Mouse (Mus musculus) adrenal gland, adult 10 weeks (tissue): ENCODE measurements around the gene Frmpd4. TPM values are rescaled to one million over a fixed set of nuclear protein-coding genes. Genes with fewer than 3 reads are reported as not detected.

Experiments used
- polyA plus RNA-seq: library from polyadenylated mRNA; stranded (reverse); fragments of 350-450 nt; fragmentation: Illumina TruSeq; extraction: RNeasy Lipid Tissue Mini Kit (QIAGEN cat#74804); gene quantifications from one replicate; pipeline ENCODE4 v1.2.3, GENCODE M21; 2014; ENCODE audit warnings: low read depth, low replicate concordance

Gene Frmpd4
- polyA plus RNA-seq: 6.5 TPM

GRCm38 (mm10) chrX:168577131-168577530 is at the start of gene Frmpd4:
Gene Frmpd4, minus strand, starts transcription at chrX:168577231.

Other genes starting within 250 kb of the Frmpd4 start
- gene Msl3, start 96.7 kb upstream of the Frmpd4 start, polyA plus RNA-seq: 167 TPM
- 8.5 TPM for gene Arhgap6, start 217.9 kb upstream of the Frmpd4 start, polyA plus RNA-seq